Mouse (Mus musculus) lung, postnatal 0 days (tissue): ENCODE results near the gene Wbp2.

Experiments
- CTCF ChIP-seq: IDR thresholded peaks from 2 replicates; pipeline ENCODE4 v1.5.1; 2016; ENCODE audit warnings: antibody characterized with exemption, mild to moderate bottlenecking
- EP300 ChIP-seq: IDR thresholded peaks from 2 replicates; pipeline ENCODE4 v1.6.1; 2016; ENCODE audit warnings: antibody characterized with exemption, mild to moderate bottlenecking, control low read depth

- TF ChIP-seq CTCF (no peak), EP300 (no peak)
These were observed 12.3 kb downstream of the Wbp2 start for GRCm38 (mm10) chr11:116074436-116074991.
